Mouse (Mus musculus): Measurements from ENCODE around the gene Myl12a.

DNA sequence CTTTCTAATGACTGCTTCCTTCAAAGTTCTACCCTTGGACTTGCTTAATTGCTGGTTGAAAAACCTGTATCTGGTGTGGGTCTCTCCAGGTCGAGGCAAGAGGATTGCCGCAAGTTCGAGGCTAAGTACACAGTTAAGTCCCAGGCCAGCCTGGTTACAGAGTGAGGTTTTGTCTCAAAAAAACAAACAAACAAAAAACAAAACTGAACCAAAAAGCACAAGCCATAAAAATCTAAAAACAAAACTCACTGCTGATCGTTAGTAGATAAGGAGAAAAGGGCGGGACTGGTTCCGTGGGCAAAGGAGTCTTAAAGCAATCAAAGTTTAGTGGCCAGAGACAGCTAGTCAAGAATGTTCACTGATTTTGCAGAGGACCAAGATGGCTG is 16.3 kb downstream of the Myl12a start:
- TF ChIP-seq CTCF (IDR thresholded peaks at IDR 0.05; ENCODE audit: insufficient read depth, low read length), result no peak
- TF ChIP-seq POLR2A (IDR thresholded peaks at IDR 0.05; ENCODE audit: borderline replicate concordance, extremely low read depth, low read depth, low read length), result no peak
